Comparison of ENCODE assay signal across 9 mouse cellular contexts in the genomic region with DNA sequence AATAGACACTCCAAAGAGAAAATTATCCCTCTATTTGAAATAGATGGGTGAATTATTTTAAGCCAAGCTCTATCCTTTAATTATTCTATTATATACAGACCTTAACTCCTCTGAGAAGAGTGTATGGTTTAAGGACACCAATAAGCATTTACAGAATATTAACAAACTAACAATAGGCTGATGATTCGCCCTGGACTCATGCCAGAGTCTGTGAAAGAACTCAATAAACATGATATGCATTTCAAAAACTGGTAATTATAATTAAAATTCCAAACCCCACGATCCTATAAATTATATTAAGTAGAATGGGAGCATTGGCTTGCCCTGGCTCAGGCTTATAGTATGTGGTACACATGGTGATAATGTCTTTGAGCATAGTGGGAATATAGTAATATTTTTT. TPM values are rescaled to one million over a fixed set of nuclear protein-coding genes. Genes with fewer than 3 reads are reported as not detected.
DNase-seq lines count a peak whose midpoint lies in the region; ATAC-seq and TF ChIP-seq lines count a peak whose summit lies in the region.
"Had no signal": no experiment of that assay in that cellular context is flagged by ENCODE, and none has a peak within 500 bp of the region (broad histone marks: within the 10 kb centered on the region; RNA-seq: fewer than 3 reads in every experiment).

No protein-coding gene starts in this region.

- H3K9me3 ChIP-seq in heart, embryonic 11.5 days (replicated peaks; ENCODE audit: control insufficient read depth, low read length) = no peaks in the 10 kb centered on the region
- no peaks in the 10 kb centered on the region for H3K9me3 ChIP-seq in stomach, embryonic 15.5 days
- H3K9me3 ChIP-seq in stomach, postnatal 0 days (ENCODE audit: control insufficient read depth, low read length) = no peaks in the 10 kb centered on the region
- H3K9me3 ChIP-seq in liver, embryonic 14.5 days (ENCODE audit: control insufficient read depth, low read length) = no peaks in the 10 kb centered on the region

- no peak overlapping the region for H3K9ac ChIP-seq in heart, embryonic 11.5 days (ENCODE audit: low read depth, low read length)
- H3K9ac ChIP-seq in stomach, embryonic 15.5 days = no peak overlapping the region
- H3K9ac ChIP-seq in stomach, postnatal 0 days (ENCODE audit: low read length) = no peak overlapping the region
- H3K9ac ChIP-seq in liver, embryonic 14.5 days (replicated peaks) = no peak overlapping the region

- peak overlapping the region; percentile 96; the same call in 1 of the 2 replicates for H3K27ac ChIP-seq in heart, embryonic 11.5 days (ENCODE audit: low read depth, low read length)
- H3K27ac ChIP-seq in stomach, embryonic 15.5 days = no peak overlapping the region
- no peak overlapping the region for H3K27ac ChIP-seq in stomach, postnatal 0 days (replicated peaks)
- H3K27ac ChIP-seq in liver, embryonic 14.5 days = no peak overlapping the region

- WGBS in heart, embryonic 11.5 days (ENCODE audit: insufficient replicate concordance) = 75% methylated on average over 2 of the region's 2 CpGs
- 60% methylated on average over 2 of the region's 2 CpGs for WGBS in stomach, embryonic 15.5 days
- WGBS in stomach, postnatal 0 days = 65% methylated on average over 2 of the region's 2 CpGs
- 74% methylated on average over 2 of the region's 2 CpGs for WGBS in liver, embryonic 14.5 days (ENCODE audit: insufficient replicate concordance)

- H3K4me2 ChIP-seq in heart, embryonic 11.5 days = no peak overlapping the region
- peak overlapping the region; percentile 62; the same call in 1 of the 2 replicates for H3K4me2 ChIP-seq in stomach, embryonic 15.5 days
- H3K4me2 ChIP-seq in stomach, postnatal 0 days (replicated peaks; ENCODE audit: low read depth) = no peak overlapping the region
- peak overlapping the region; percentile 91 for H3K4me2 ChIP-seq in liver, embryonic 14.5 days (ENCODE audit: low read depth)

- H3K27me3 ChIP-seq in heart, embryonic 11.5 days (ENCODE audit: control insufficient read depth, insufficient read depth, low read length) = no peaks in the 10 kb centered on the region
- no peaks in the 10 kb centered on the region for H3K27me3 ChIP-seq in stomach, embryonic 15.5 days (replicated peaks)
- no peaks in the 10 kb centered on the region for H3K27me3 ChIP-seq in stomach, postnatal 0 days (ENCODE audit: control insufficient read depth, insufficient read depth, low read length)
- H3K27me3 ChIP-seq in liver, embryonic 14.5 days (ENCODE audit: control insufficient read depth, insufficient read depth, low read length) = no peaks in the 10 kb centered on the region

- TF ChIP-seq CTCF in stomach, postnatal 0 days (IDR thresholded peaks at IDR 0.05; ENCODE audit: low read depth) = no peak
- TF ChIP-seq CTCF in liver, embryonic 14.5 days (IDR thresholded peaks at IDR 0.05; ENCODE audit: low read depth) = no peak

- intact Hi-C loops in left cerebral cortex, postnatal 10 days (cut with DNase I) = loop anchor here (5.0 kb wide), 1 partner anchor 47 kb away; no protein-coding TSS in a partner anchor
- intact Hi-C loops in left cerebral cortex, postnatal 4 days (cut with DNase I) = loop anchor here (10.0 kb wide), 1 partner anchor 185 kb away; no protein-coding TSS in a partner anchor

- TF ChIP-seq EP300 in stomach, postnatal 0 days (optimal IDR thresholded peaks at IDR 0.05) = no peak
- no peak for TF ChIP-seq EP300 in liver, embryonic 14.5 days (IDR thresholded peaks at IDR 0.05; ENCODE audit: low read depth)

- H3K36me3 ChIP-seq in heart, embryonic 11.5 days (ENCODE audit: control insufficient read depth, insufficient read depth, low read length) = no peaks in the 10 kb centered on the region
- no peaks in the 10 kb centered on the region for H3K36me3 ChIP-seq in stomach, embryonic 15.5 days
- no peaks in the 10 kb centered on the region for H3K36me3 ChIP-seq in stomach, postnatal 0 days (ENCODE audit: control insufficient read depth, insufficient read depth, low read length)
- no peaks in the 10 kb centered on the region for H3K36me3 ChIP-seq in liver, embryonic 14.5 days (replicated peaks; ENCODE audit: control insufficient read depth, insufficient read depth, low read depth)

- no peak for DNase-seq in heart, adult 11 months
- DNase-seq in stomach, postnatal 0 days (ENCODE audit: low spot score) = no peak
- no peak for DNase-seq in liver, embryonic 14.5 days (ENCODE audit: low read depth in 3 of 3, low spot score in 3 of 3)
- DNase-seq in left cerebral cortex, postnatal 10 days (ENCODE audit: extremely low spot score in 1 of 2, low spot score in 2 of 2) = no peak
- DNase-seq in left cerebral cortex, postnatal 4 days = no peak
- no peak for DNase-seq in spleen, adult 18-20 months
- DNase-seq: layer of hippocampus, adult 9-11 months had no signal

- peaks cover 19% of the 10 kb centered on the region for H3K4me1 ChIP-seq in heart, embryonic 11.5 days (ENCODE audit: control insufficient read depth, insufficient read depth, low read length)
- peaks cover 10% of the 10 kb centered on the region for H3K4me1 ChIP-seq in stomach, embryonic 15.5 days
- no peaks in the 10 kb centered on the region for H3K4me1 ChIP-seq in stomach, postnatal 0 days (replicated peaks; ENCODE audit: control insufficient read depth, insufficient read depth)
- H3K4me1 ChIP-seq in liver, embryonic 14.5 days (replicated peaks; ENCODE audit: control insufficient read depth in 2 of 2, insufficient read depth in 2 of 2, low read length in 1 of 2) = peaks cover 11 to 18% of the 10 kb centered on the region in 2 experiments

- H3K4me3 ChIP-seq in heart, embryonic 11.5 days (ENCODE audit: low read depth, low read length) = no peak overlapping the region
- H3K4me3 ChIP-seq in stomach, embryonic 15.5 days (replicated peaks) = no peak overlapping the region
- H3K4me3 ChIP-seq in stomach, postnatal 0 days (ENCODE audit: low read depth, low read length) = no peak overlapping the region
- H3K4me3 ChIP-seq in liver, embryonic 14.5 days (ENCODE audit: insufficient read depth in 1 of 2, low read depth in 2 of 2, low read length in 2 of 2) = no peak overlapping the region

- no peak for ATAC-seq in heart, embryonic 11.5 days (replicated peaks; ENCODE audit: insufficient number of reproducible peaks, low FRiP score, low TSS enrichment)
- no peak for ATAC-seq in stomach, embryonic 15.5 days (ENCODE audit: insufficient read depth, low FRiP score, low read depth)
- no peak for ATAC-seq in stomach, postnatal 0 days (ENCODE audit: low FRiP score, low TSS enrichment)
- no peak for ATAC-seq in liver, embryonic 14.5 days (ENCODE audit: insufficient read depth)

RNA-seq across cellular contexts. Expression of a gene that starts 1.4 kb away (rescaled TPM):
- polyA plus RNA-seq in heart, embryonic 11.5 days (2014; fragmentation: Nextera tagmentation; extraction: Ambion mirVana) = 26.0 and 29.1 TPM in 2 replicates
- polyA plus RNA-seq in stomach, embryonic 15.5 days (2015; fragmentation: Nextera tagmentation; extraction: Ambion mirVana) = 23.7 and 33.3 TPM in 2 replicates
- 8.3 and 12.2 TPM in 2 replicates for polyA plus RNA-seq in stomach, postnatal 0 days (2015; fragmentation: Nextera tagmentation; extraction: Ambion mirVana)
- polyA plus RNA-seq in liver, embryonic 14.5 days (2012; rRNA removed) = 4.8 and 5.6 TPM in 2 replicates
- 5.1 and 8.8 TPM in 2 replicates for polyA plus RNA-seq in liver, embryonic 14.5 days (2014; fragmentation: Nextera tagmentation; extraction: Ambion mirVana)
- total RNA-seq in left cerebral cortex, postnatal 10 days (2021) = 10 to 100 TPM; 85.3 to 88.9 TPM
- total RNA-seq in left cerebral cortex, postnatal 4 days (2021) = 100 to 1,000 TPM in 1 of 2 experiments, 10 to 100 TPM in 1; 98.6 to 106 TPM

RNA-seq across cellular contexts. Expression of a gene that starts 43.5 kb away (rescaled TPM):
- polyA plus RNA-seq in heart, embryonic 11.5 days (2014; fragmentation: Nextera tagmentation; extraction: Ambion mirVana) = 2,057 and 2,150 TPM in 2 replicates
- polyA plus RNA-seq in stomach, embryonic 15.5 days (2015; fragmentation: Nextera tagmentation; extraction: Ambion mirVana) = 1,302 and 1,597 TPM in 2 replicates
- polyA plus RNA-seq in stomach, postnatal 0 days (2015; fragmentation: Nextera tagmentation; extraction: Ambion mirVana) = 636 and 733 TPM in 2 replicates
- 167 and 215 TPM in 2 replicates for polyA plus RNA-seq in liver, embryonic 14.5 days (2012; rRNA removed)
- polyA plus RNA-seq in liver, embryonic 14.5 days (2014; fragmentation: Nextera tagmentation; extraction: Ambion mirVana) = 451 and 488 TPM in 2 replicates
- 100 to 1,000 TPM; 308 to 325 TPM for total RNA-seq in left cerebral cortex, postnatal 10 days (2021)
- 100 to 1,000 TPM; 204 to 220 TPM for total RNA-seq in left cerebral cortex, postnatal 4 days (2021)

Comparison
In these comparisons a context has a peak if more than half of its experiments do, and no peak if none do; other contexts are left out.
1. H3K4me2 ChIP-seq: peak in stomach, embryonic 15.5 days (single experiment) and liver, embryonic 14.5 days (single experiment); none in heart, embryonic 11.5 days (single experiment) and stomach, postnatal 0 days (single experiment).